Mouse (Mus musculus) midbrain, postnatal 0 days (tissue): Measurements from ENCODE around the gene Nol12. TPM values are rescaled to one million over a fixed set of nuclear protein-coding genes. Genes with fewer than 3 reads are reported as not detected.

Experiments
- ATAC-seq: fragments of 200-750 bp; cut with Nextera tagmentation; 2 replicates; pipeline ENCODE4 v1.8.0; 2017; ENCODE audit warnings: moderate number of reproducible peaks, mild to moderate bottlenecking, moderate TSS enrichment, moderate library complexity; ENCODE audit not compliant: low FRiP score
- DNase-seq: peaks from one replicate; pipeline ENCODE4 v3.0.0-alpha.2; 2015; ENCODE audit warnings: low spot score
- H3K27ac ChIP-seq: fragments of 300-500 bp; sonication (generic); 2 replicates; pipeline ENCODE4 v1.5.1; 2014; ENCODE audit warnings: low read depth, mild to moderate bottlenecking, low read length, mixed read lengths
- H3K27me3 ChIP-seq: fragments of 300-500 bp; sonication (generic); 2 replicates; pipeline ENCODE4 v1.6.1; 2014; ENCODE audit warnings: low read length, control low read depth, mixed read lengths; ENCODE audit not compliant: insufficient read depth
- H3K36me3 ChIP-seq: fragments of 300-500 bp; sonication (generic); 2 replicates; pipeline ENCODE4 v1.6.1; 2014; ENCODE audit warnings: low read length, control low read depth, mixed read lengths; ENCODE audit not compliant: insufficient read depth
- H3K4me1 ChIP-seq: fragments of 300-500 bp; sonication (generic); 2 replicates; pipeline ENCODE4 v1.6.1; 2014; ENCODE audit warnings: mild to moderate bottlenecking, control low read depth, antibody characterized with exemption, low read length, mixed read lengths; ENCODE audit not compliant: insufficient read depth
- H3K4me2 ChIP-seq: fragments of 300-500 bp; sonication (generic); 2 replicates; pipeline ENCODE4 v1.6.1; 2014; ENCODE audit warnings: low read depth, mild to moderate bottlenecking, low read length, mixed read lengths; ENCODE audit not compliant: poor library complexity, severe bottlenecking
- H3K4me3 ChIP-seq: fragments of 300-500 bp; sonication (generic); 2 replicates; pipeline ENCODE4 v1.5.1; 2014; ENCODE audit warnings: low read depth, mild to moderate bottlenecking, low read length, moderate library complexity
- H3K9ac ChIP-seq: fragments of 300-500 bp; sonication (generic); replicated peaks from 2 replicates; pipeline ENCODE4 v1.6.1; 2014; ENCODE audit warnings: mild to moderate bottlenecking, low read length, moderate library complexity, mixed read lengths; ENCODE audit not compliant: poor library complexity, severe bottlenecking
- H3K9me3 ChIP-seq: fragments of 300-500 bp; sonication (generic); 2 replicates; pipeline ENCODE4 v1.6.1; 2016; ENCODE audit warnings: low read length, control low read depth
- CTCF ChIP-seq: IDR thresholded peaks from 2 replicates; pipeline ENCODE4 v1.5.1; 2016; ENCODE audit warnings: antibody characterized with exemption, mild to moderate bottlenecking
- WGBS: fragments of 180-500 bp; shearing (Covaris S2); extraction: QIAGEN DNeasy Blood & Tissue Kit; methylation state at CpG from one replicate; pipeline ENCODE4 v1.1.7; 2014; 5-methylcytosine and 5-hydroxymethylcytosine counted together
- polyA plus RNA-seq: library from polyadenylated mRNA; unstranded; fragments of >200 nt; fragmentation: Nextera tagmentation; extraction: Ambion mirVana; gene quantifications from 2 replicates; pipeline ENCODE4 v1.2.1, GENCODE M21; 2015
- total RNA-seq: library from RNA; depleted of rRNA; stranded (reverse); fragments of >200 nt; gene quantifications from 2 replicates; pipeline ENCODE4 v1.2.3, GENCODE M21; 2014

Nol12 gene
- total and polyA plus RNA-seq, 2 experiments from 2014 or later: 8.1 to 64.0 TPM

- WGBS: 93% methylated on average over 4 of the region's 4 CpGs
- H3K36me3 ChIP-seq: peaks cover 17% of the 10 kb centered on the region
These were observed 37.2 kb upstream of the Nol12 start for GRCm38 (mm10) chr15:78897488-78897887.

GRCm38 (mm10) chr15:78898507-78899001, 36.2 kb upstream of the Nol12 start:
- no peak overlapping the region for H3K4me3 ChIP-seq
- no peak overlapping the region for H3K27ac ChIP-seq
- no peak for DNase-seq
- 66% methylated on average over 6 of the region's 6 CpGs for WGBS
- H3K27me3 ChIP-seq: peaks cover 3% of the 10 kb centered on the region; the same call in 1 of the 2 replicates
- H3K4me2 ChIP-seq: no peak overlapping the region
- no peak for TF ChIP-seq CTCF
- ATAC-seq: no peak
- H3K9me3 ChIP-seq: no peaks in the 10 kb centered on the region
- H3K36me3 ChIP-seq: peaks cover 8% of the 10 kb centered on the region; the same call in 1 of the 2 replicates
- 0 out of 2 replicates have a peak, but pooled peaks cover 3% of the 10 kb centered on the region for H3K4me1 ChIP-seq
- no peak overlapping the region for H3K9ac ChIP-seq

More at GRCm38 (mm10) chr15:78897488-78897887, 37.2 kb upstream of the Nol12 start:
- H3K27me3 ChIP-seq: peaks cover 3% of the 10 kb centered on the region; the same call in 1 of the 2 replicates
- DNase-seq (no peak), ATAC-seq (no peak)
- no peak overlapping the region for H3K4me2 ChIP-seq
- H3K27ac ChIP-seq: no peak overlapping the region
- TF ChIP-seq CTCF: no peak
- H3K9me3 ChIP-seq: no peaks in the 10 kb centered on the region
- 0 out of 2 replicates have a peak, but pooled peaks cover 3% of the 10 kb centered on the region for H3K4me1 ChIP-seq
- no peak overlapping the region for H3K9ac ChIP-seq
- no peak overlapping the region for H3K4me3 ChIP-seq

DNA sequence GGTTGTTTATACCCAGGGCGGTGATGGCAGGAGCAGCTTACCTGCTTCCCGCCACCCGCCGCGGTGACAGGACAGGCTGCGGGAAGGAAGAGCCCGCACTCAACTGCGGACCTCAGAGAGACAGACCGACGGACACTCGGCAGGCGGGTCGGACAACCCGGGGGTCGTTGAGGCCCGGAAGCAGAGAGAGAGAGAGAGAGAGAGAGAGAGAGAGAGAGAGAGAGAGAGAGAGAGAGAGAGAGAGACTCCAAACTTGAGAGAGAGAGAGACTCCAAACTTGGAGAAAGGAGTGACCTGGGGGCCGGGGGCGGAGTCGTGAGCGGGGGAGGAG, 35.4 kb upstream of the Nol12 start, which contains the start of gene Gm49510:
Gene Gm49510 (plus strand): TSS at position 259 of the 331 bp plus-strand sequence.
- Histone ChIP-seq H3K4me2 (peak within 1 kb of the TSS; percentile 92), H3K4me1 (0 out of 2 replicates have a peak, but pooled peaks cover 3% of the 10 kb centered on the region), H3K9ac (peak within 1 kb of the TSS; percentile 53), H3K36me3 (peaks cover 5% of the 10 kb centered on the region), H3K4me3 (peak within 1 kb of the TSS; percentile 46), H3K9me3 (no peaks in the 10 kb centered on the region), H3K27ac (no peak within 1 kb of the TSS; the same call in 1 of the 2 replicates), H3K27me3 (peaks cover 3% of the 10 kb centered on the region; the same call in 1 of the 2 replicates)
- ATAC-seq: no peak
- DNase-seq: no peak
- no peak for TF ChIP-seq CTCF
- WGBS: 6% methylated on average over 18 of the region's 20 CpGs

- Histone ChIP-seq H3K27ac (no peak within 1 kb of the TSS; the same call in 1 of the 2 replicates), H3K4me2 (peak within 1 kb of the TSS; percentile 92), H3K4me1 (0 out of 2 replicates have a peak, but pooled peaks cover 3% of the 10 kb centered on the region), H3K4me3 (peak within 1 kb of the TSS; percentile 46), H3K27me3 (peaks cover 3% of the 10 kb centered on the region; the same call in 1 of the 2 replicates), H3K9me3 (no peaks in the 10 kb centered on the region), H3K9ac (peak within 1 kb of the TSS; percentile 53), H3K36me3 (peaks cover 3% of the 10 kb centered on the region)
- WGBS: 3% methylated on average over 47 of the region's 47 CpGs
- DNase-seq (no peak), ATAC-seq (no peak)
- no peak for TF ChIP-seq CTCF
These were observed 34.8 kb upstream of the Nol12 start, which contains the start of gene Sh3bp1 for GRCm38 (mm10) chr15:78899740-78900584. TSS of gene Sh3bp1 (plus strand) at chr15:78899768.

DNA sequence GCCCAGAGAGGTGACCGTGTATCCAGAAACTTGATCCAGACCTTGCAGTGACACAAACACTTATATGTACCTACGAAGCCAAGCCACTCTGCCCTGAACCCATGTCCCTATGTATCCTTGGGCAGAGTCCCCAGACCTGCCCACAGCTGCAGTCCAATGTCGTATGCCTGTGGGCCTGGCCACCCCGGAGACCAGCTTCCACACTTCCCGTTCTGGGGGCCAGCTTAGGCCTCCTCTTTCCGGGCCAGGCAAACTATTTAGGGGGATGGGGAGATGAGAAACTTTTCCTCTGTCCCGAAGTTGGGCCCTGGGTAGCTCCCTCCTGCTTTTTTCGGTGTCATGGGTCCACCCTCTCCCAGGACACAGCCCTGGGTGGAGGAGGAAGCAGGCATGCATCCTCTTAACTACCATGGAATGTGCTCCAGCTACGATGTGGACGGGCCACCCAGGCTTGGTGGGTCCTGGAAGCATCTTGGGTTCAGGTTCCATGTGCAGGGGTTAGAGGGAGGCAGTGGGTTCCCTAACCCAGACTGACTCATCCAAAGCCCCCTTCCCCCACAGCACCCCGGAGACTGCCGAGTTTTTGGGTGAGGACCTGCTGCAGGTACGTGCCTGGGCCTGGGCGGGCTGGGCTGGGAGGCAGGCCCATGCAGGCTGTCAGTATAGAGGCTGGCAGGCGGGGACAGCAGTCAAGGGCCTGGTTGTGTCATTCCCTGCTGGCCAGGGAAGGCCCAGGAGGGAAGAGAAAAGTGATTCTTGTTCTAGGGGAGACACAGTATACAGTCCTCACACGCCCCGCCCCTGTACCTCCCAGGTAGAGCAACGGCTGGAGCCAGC, 33.9 kb upstream of the Nol12 start:
- H3K9me3 ChIP-seq: no peaks in the 10 kb centered on the region
- peak overlapping the region; percentile 92 for H3K4me2 ChIP-seq
- peaks cover 2% of the 10 kb centered on the region; the same call in 1 of the 2 replicates for H3K36me3 ChIP-seq
- WGBS: 25% methylated on average over 18 of the region's 18 CpGs
- H3K27ac ChIP-seq: no peak overlapping the region
- H3K4me1 ChIP-seq: 0 out of 2 replicates have a peak, but pooled peaks cover 3% of the 10 kb centered on the region
- H3K27me3 ChIP-seq: peaks cover 3% of the 10 kb centered on the region; the same call in 1 of the 2 replicates
- peak overlapping the region; percentile 46 for H3K4me3 ChIP-seq
- no peak for TF ChIP-seq CTCF
- H3K9ac ChIP-seq: no peak overlapping the region
- no peak for ATAC-seq
- no peak for DNase-seq
